Mouse (Mus musculus): ENCODE results near the gene Etfrf1. TPM values are rescaled to one million over a fixed set of nuclear protein-coding genes. Genes with fewer than 3 reads are reported as not detected.
A peak's percentile ranks its signal among the peaks of the same experiment; 100 is the strongest.

Etfrf1 gene
- total RNA-seq, 1 experiment = 12.9 TPM

DNA sequence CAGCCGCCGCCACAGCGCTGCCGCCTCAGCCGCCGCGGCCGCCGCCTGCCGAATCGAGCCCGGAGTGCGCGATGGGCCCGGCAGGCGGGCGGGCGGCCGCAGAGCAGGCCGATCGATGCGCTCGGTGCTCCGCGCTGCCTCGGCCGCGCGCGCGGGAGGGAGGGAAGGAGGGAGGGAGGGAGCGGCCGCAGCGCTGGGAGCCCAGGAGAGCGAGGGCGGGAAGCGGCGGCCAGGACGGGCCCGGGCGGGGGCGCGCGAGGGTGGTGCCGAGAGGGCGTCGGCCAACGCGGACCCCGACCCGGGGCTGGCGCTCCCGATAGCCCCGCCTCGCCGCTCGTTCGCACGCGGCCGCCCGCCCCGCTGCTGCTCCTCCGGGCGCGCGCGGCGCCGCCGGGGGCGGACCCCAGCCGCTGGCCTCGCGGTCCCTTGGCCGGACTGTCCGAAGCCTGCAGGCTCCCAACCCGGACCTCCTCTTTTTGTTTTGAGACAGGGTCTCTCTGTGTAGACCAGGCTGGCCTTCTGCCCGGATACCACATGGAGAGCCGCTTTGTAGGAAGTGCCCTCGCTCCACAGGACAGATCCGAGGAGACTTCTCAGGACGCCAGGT lies 39.4 kb downstream of the Etfrf1 start, which contains the start of gene Kras:
Kras (minus strand) TSS at position 55 of the 607 bp plus-strand sequence.
- peak within 1 kb of the TSS; percentile 99 for H3K9ac ChIP-seq (ENCODE audit: insufficient read depth, low read depth, low read length, poor library complexity, severe bottlenecking)
- peak within 1 kb of the TSS; percentile 92 for H3K27ac ChIP-seq (ENCODE audit: insufficient read depth, low read depth, low read length, poor library complexity, severe bottlenecking)
- in situ Hi-C loops (cut with MboI; ENCODE audit: low sequenced_read_pairs in 2 of 2, unreplicated experiment in 2 of 2) = loop anchor here in 1 of 2 experiments (10.0 kb wide), 1 partner anchor 95 kb away; no protein-coding TSS in a partner anchor

DNA sequence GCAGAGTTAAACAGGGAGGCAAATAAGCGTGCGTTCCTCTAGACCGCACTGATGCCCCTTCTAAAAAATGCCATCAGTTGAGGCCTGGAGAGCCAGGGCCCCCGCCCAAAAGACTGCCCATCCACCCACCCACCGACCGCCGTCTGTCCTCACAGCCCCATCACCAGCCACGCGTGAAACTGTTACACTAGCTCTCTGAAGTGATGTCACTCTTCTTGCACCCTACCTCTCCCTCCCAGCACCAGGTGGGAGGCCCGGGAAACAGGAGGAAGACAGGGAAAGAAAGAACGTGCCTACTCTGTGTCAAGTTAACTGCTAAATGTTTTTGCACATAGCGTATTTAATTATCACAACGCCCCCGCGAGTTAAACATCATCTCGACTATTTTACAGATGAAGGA lies 39.9 kb downstream of the Etfrf1 start:
- Histone ChIP-seq H3K4me3 (ENCODE audit: insufficient read depth in 1 of 2, low read depth in 1 of 2, low read length in 2 of 2, poor library complexity in 1 of 2, severe bottlenecking in 1 of 2) (peak overlapping the region; percentile 89 to 99), H3K9me3 (ENCODE audit: control insufficient read depth, insufficient read depth, low read depth, low read length) (no peaks in the 10 kb centered on the region), H3K36me3 (ENCODE audit: control insufficient read depth, insufficient read depth, low read length, poor library complexity, severe bottlenecking) (peaks cover 2% of the 10 kb centered on the region), H3K27ac (ENCODE audit: insufficient read depth, low read depth, low read length, poor library complexity, severe bottlenecking) (no peak overlapping the region), H3K9ac (ENCODE audit: insufficient read depth, low read depth, low read length, poor library complexity, severe bottlenecking) (peak overlapping the region; percentile 77), H3K4me1 (ENCODE audit: control insufficient read depth in 2 of 2, insufficient read depth in 2 of 2, low read length in 2 of 2, poor library complexity in 1 of 2) (peaks cover 0 to 2% of the 10 kb centered on the region in 2 experiments; a peak in 1 of 4 replicates)
- DNase-seq (ENCODE audit: low read depth, low spot score) = no peak
- no peak for TF ChIP-seq ZC3H11A (IDR thresholded peaks at IDR 0.05; ENCODE audit: borderline replicate concordance, low read depth, low read length)
- TF ChIP-seq MAFK (IDR thresholded peaks at IDR 0.05; ENCODE audit: insufficient read depth, low read depth, low read length) = no peak
- TF ChIP-seq ZNF384 (IDR thresholded peaks at IDR 0.05; ENCODE audit: low read depth, low read length) = no peak
- TF ChIP-seq HCFC1 (IDR thresholded peaks at IDR 0.05; ENCODE audit: borderline replicate concordance, insufficient read depth, low read length) = no peak
- TF ChIP-seq CHD2 (IDR thresholded peaks at IDR 0.05; ENCODE audit: low read depth, low read length) = no peak
- in situ Hi-C loops (cut with MboI; ENCODE audit: low sequenced_read_pairs in 2 of 2, unreplicated experiment in 2 of 2) = loop anchor here in 1 of 2 experiments (10.0 kb wide), 1 partner anchor 94 kb away; no protein-coding TSS in a partner anchor

More for the DNA sequence above, 39.4 kb downstream of the Etfrf1 start, which contains the start of gene Kras:
- Histone ChIP-seq H3K4me1 (ENCODE audit: control insufficient read depth in 2 of 2, insufficient read depth in 2 of 2, low read length in 2 of 2, poor library complexity in 1 of 2) (peaks cover 0 to 2% of the 10 kb centered on the region in 2 experiments; a peak in 1 of 4 replicates), H3K9me3 (ENCODE audit: control insufficient read depth, insufficient read depth, low read depth, low read length) (no peaks in the 10 kb centered on the region), H3K4me3 (ENCODE audit: insufficient read depth in 1 of 2, low read depth in 1 of 2, low read length in 2 of 2, poor library complexity in 1 of 2, severe bottlenecking in 1 of 2) (peak within 1 kb of the TSS; percentile 95 to 99), H3K36me3 (ENCODE audit: control insufficient read depth, insufficient read depth, low read length, poor library complexity, severe bottlenecking) (peaks cover 2% of the 10 kb centered on the region)
- DNase-seq (ENCODE audit: low read depth, low spot score) = peak; percentile 84
- TF ChIP-seq ZC3H11A (IDR thresholded peaks at IDR 0.05; ENCODE audit: borderline replicate concordance, low read depth, low read length) (no peak), HCFC1 (IDR thresholded peaks at IDR 0.05; ENCODE audit: borderline replicate concordance, insufficient read depth, low read length) (peak; percentile 81)

DNA sequence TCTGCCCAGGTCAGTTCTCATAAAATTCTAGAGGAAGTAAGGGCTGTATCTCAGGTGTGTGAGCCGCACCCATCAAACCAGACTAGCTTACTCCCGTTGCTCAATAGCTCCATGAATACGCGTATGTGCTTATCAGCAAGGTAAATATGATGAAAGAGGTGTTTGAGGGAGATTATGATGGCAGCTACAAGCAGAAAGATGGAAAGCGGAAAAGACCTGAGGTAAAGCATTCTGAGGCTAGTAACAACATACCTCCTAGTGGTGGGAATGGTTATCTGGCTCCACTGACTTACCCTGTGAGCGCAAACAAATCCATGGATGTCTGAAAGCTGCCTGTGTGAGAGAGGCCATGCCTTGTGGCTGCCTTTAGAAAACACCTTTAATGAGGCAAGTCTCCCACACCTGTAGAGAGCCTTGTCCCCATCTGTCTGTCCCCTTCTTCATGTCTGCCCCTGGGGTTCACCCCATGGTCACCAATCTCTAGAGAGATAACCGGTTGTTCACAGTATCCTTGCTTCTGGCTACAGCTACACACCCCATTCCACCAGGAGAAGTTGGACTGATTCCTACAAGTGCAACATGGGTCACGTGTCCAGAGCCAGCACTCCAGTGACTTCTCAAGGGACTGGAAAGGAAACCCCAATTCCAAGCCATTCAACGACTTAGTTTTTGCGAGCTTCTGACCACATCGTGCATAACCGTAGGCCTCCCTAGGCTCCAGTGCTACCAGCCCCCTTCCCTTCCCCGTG lies 45.2 kb downstream of the Etfrf1 start:
- no peak for TF ChIP-seq CHD2 (IDR thresholded peaks at IDR 0.05; ENCODE audit: low read depth, low read length)
- TF ChIP-seq MAFK (IDR thresholded peaks at IDR 0.05; ENCODE audit: insufficient read depth, low read depth, low read length) = no peak
- no peak for TF ChIP-seq HCFC1 (IDR thresholded peaks at IDR 0.05; ENCODE audit: borderline replicate concordance, insufficient read depth, low read length)
- TF ChIP-seq ZNF384 (IDR thresholded peaks at IDR 0.05; ENCODE audit: low read depth, low read length) = no peak
- TF ChIP-seq ZC3H11A (IDR thresholded peaks at IDR 0.05; ENCODE audit: borderline replicate concordance, low read depth, low read length) = no peak
- Histone ChIP-seq H3K27ac (ENCODE audit: insufficient read depth, low read depth, low read length, poor library complexity, severe bottlenecking) (no peak overlapping the region), H3K4me3 (ENCODE audit: insufficient read depth in 1 of 2, low read depth in 1 of 2, low read length in 2 of 2, poor library complexity in 1 of 2, severe bottlenecking in 1 of 2) (no peak overlapping the region), H3K4me1 (ENCODE audit: control insufficient read depth in 2 of 2, insufficient read depth in 2 of 2, low read length in 2 of 2, poor library complexity in 1 of 2) (peaks cover 3 to 12% of the 10 kb centered on the region in 2 experiments; a peak in 2 of 4 replicates), H3K9me3 (ENCODE audit: control insufficient read depth, insufficient read depth, low read depth, low read length) (no peaks in the 10 kb centered on the region), H3K9ac (ENCODE audit: insufficient read depth, low read depth, low read length, poor library complexity, severe bottlenecking) (no peak overlapping the region), H3K36me3 (ENCODE audit: control insufficient read depth, insufficient read depth, low read length, poor library complexity, severe bottlenecking) (no peaks in the 10 kb centered on the region)
- DNase-seq (ENCODE audit: low read depth, low spot score) = no peak
- in situ Hi-C loops (cut with MboI; ENCODE audit: low sequenced_read_pairs in 2 of 2, unreplicated experiment in 2 of 2) = loop anchor here in 1 of 2 experiments (10.0 kb wide), 1 partner anchor 89 kb away; no protein-coding TSS in a partner anchor

DNA sequence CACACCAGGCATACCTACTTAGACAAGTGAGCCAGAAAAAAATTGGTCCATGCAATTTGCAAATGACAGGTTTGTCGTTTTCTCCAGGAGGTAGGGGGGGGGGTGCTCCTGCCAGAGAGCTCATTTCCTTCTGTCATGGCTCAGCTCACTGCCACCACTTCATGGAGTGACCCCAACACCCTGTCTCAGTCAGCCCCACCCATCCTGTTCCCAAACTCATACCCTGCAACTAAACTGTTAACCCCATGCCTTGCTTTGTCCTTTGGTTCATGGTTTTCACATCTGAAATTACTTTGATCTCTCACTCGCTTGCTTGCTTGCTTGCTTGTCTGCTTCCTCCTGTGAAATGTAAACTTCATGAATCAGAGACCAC lies 45.8 kb downstream of the Etfrf1 start:
- DNase-seq (ENCODE audit: low read depth, low spot score) = no peak
- Histone ChIP-seq H3K36me3 (ENCODE audit: control insufficient read depth, insufficient read depth, low read length, poor library complexity, severe bottlenecking) (no peaks in the 10 kb centered on the region), H3K4me1 (ENCODE audit: control insufficient read depth in 2 of 2, insufficient read depth in 2 of 2, low read length in 2 of 2, poor library complexity in 1 of 2) (peaks cover 3 to 12% of the 10 kb centered on the region in 2 experiments; a peak in 2 of 4 replicates), H3K9me3 (ENCODE audit: control insufficient read depth, insufficient read depth, low read depth, low read length) (no peaks in the 10 kb centered on the region), H3K27ac (ENCODE audit: insufficient read depth, low read depth, low read length, poor library complexity, severe bottlenecking) (no peak overlapping the region), H3K9ac (ENCODE audit: insufficient read depth, low read depth, low read length, poor library complexity, severe bottlenecking) (no peak overlapping the region), H3K4me3 (ENCODE audit: insufficient read depth in 1 of 2, low read depth in 1 of 2, low read length in 2 of 2, poor library complexity in 1 of 2, severe bottlenecking in 1 of 2) (no peak overlapping the region)
- no peak for TF ChIP-seq HCFC1 (IDR thresholded peaks at IDR 0.05; ENCODE audit: borderline replicate concordance, insufficient read depth, low read length)
- no peak for TF ChIP-seq MAFK (IDR thresholded peaks at IDR 0.05; ENCODE audit: insufficient read depth, low read depth, low read length)
- no peak for TF ChIP-seq ZC3H11A (IDR thresholded peaks at IDR 0.05; ENCODE audit: borderline replicate concordance, low read depth, low read length)
- TF ChIP-seq CHD2 (IDR thresholded peaks at IDR 0.05; ENCODE audit: low read depth, low read length) = no peak
- no peak for TF ChIP-seq ZNF384 (IDR thresholded peaks at IDR 0.05; ENCODE audit: low read depth, low read length)
- in situ Hi-C loops (cut with MboI; ENCODE audit: low sequenced_read_pairs in 2 of 2, unreplicated experiment in 2 of 2) = loop anchor here in 1 of 2 experiments (10.0 kb wide), 1 partner anchor 88 kb away; no protein-coding TSS in a partner anchor
